Mouse (Mus musculus) kidney, adult 2 months (tissue): ENCODE results near the gene Pla2g4b. TPM values are rescaled to one million over a fixed set of nuclear protein-coding genes. Genes with fewer than 3 reads are reported as not detected.
A peak's percentile ranks its signal among the peaks of the same experiment; 100 is the strongest.

Experiments
- DNase-seq: peaks from one replicate; pipeline ENCODE4 v3.0.0; 2021
- H3K27ac ChIP-seq: fragments of 200-500 bp; 2 replicates; pipeline ENCODE4 v1.5.1; 2012; ENCODE audit warnings: low read depth, low read length, control low read depth, inconsistent platforms; ENCODE audit not compliant: insufficient read depth
- H3K27me3 ChIP-seq: fragments of 200-500 bp; replicated peaks from 2 replicates; pipeline ENCODE4 v1.6.1; 2012; ENCODE audit warnings: mild to moderate bottlenecking, moderate library complexity, low read length, inconsistent platforms; ENCODE audit not compliant: control insufficient read depth, insufficient read depth
- H3K36me3 ChIP-seq: fragments of 200-500 bp; 2 replicates; pipeline ENCODE4 v1.6.1; 2012; ENCODE audit warnings: mild to moderate bottlenecking, moderate library complexity, low read length, inconsistent platforms; ENCODE audit not compliant: control insufficient read depth, insufficient read depth
- H3K4me1 ChIP-seq: fragments of 200-500 bp; 2 replicates; pipeline ENCODE4 v1.6.1; 2011; ENCODE audit warnings: low read length; ENCODE audit not compliant: control insufficient read depth, insufficient read depth
- H3K4me3 ChIP-seq: fragments of 200-500 bp; 2 replicates; pipeline ENCODE4 v1.5.1; 2011; ENCODE audit warnings: mild to moderate bottlenecking, low read depth, low read length, control low read depth; ENCODE audit not compliant: insufficient read depth
- CTCF ChIP-seq: fragments of 200-500 bp; conservative IDR thresholded peaks from 2 replicates; pipeline ENCODE4 v1.5.1; 2011; ENCODE audit warnings: low read depth, mild to moderate bottlenecking, control low read depth, low read length, moderate library complexity, mixed read lengths; ENCODE audit not compliant: insufficient read depth, insufficient read length
- POLR2A ChIP-seq: fragments of 200-500 bp; IDR thresholded peaks from one replicate; pipeline ENCODE4 v1.6.1; 2011; ENCODE audit warnings: low read depth, low read length, control low read depth
- WGBS: fragments of 180-500 bp; shearing (Covaris S2); methylation state at CpG from one replicate; pipeline ENCODE4 v1.1.7; 2018; 5-methylcytosine and 5-hydroxymethylcytosine counted together
- polyA plus RNA-seq: library from polyadenylated mRNA; depleted of rRNA; stranded (reverse); fragments of >200 nt; gene quantifications from 2 replicates; pipeline ENCODE4 v1.2.3, GENCODE M21; 2012

Pla2g4b gene
- polyA plus RNA-seq, 1 experiment, result 1.6 TPM

- WGBS, result 94% methylated on average over 2 of the region's 2 CpGs
- DNase-seq, result no peak
- Histone ChIP-seq H3K27me3 (no peaks in the 10 kb centered on the region), H3K27ac (no peak overlapping the region), H3K36me3 (no peaks in the 10 kb centered on the region), H3K4me3 (no peak overlapping the region), H3K4me1 (peaks cover 11% of the 10 kb centered on the region)
- TF ChIP-seq POLR2A, result no peak
- TF ChIP-seq CTCF, result no peak
Observed at GRCm38 (mm10) chr2:120003970-120004369, 29.2 kb upstream of the Pla2g4b start.

GRCm38 (mm10) chr2:120006696-120007095 lies 26.5 kb upstream of the Pla2g4b start:
- Histone ChIP-seq H3K27ac (no peak overlapping the region), H3K36me3 (no peaks in the 10 kb centered on the region), H3K27me3 (no peaks in the 10 kb centered on the region), H3K4me3 (no peak overlapping the region), H3K4me1 (peaks cover 8% of the 10 kb centered on the region)
- DNase-seq, result no peak
- whole genome bisulfite sequencing, result 92% methylated on average over 7 of the region's 7 CpGs
- no peak for TF ChIP-seq CTCF
- no peak for TF ChIP-seq POLR2A

GRCm38 (mm10) chr2:120007680-120008210 lies 25.5 kb upstream of the Pla2g4b start:
- WGBS, result 79% methylated on average over 4 of the region's 4 CpGs
- no peak for DNase-seq
- TF ChIP-seq POLR2A (no peak), CTCF (no peak)
- no peaks in the 10 kb centered on the region for H3K27me3 ChIP-seq
- peaks cover 8% of the 10 kb centered on the region for H3K4me1 ChIP-seq
- no peak overlapping the region for H3K4me3 ChIP-seq
- no peaks in the 10 kb centered on the region for H3K36me3 ChIP-seq
- no peak overlapping the region for H3K27ac ChIP-seq

GRCm38 (mm10) chr2:120008672-120009071 lies 24.5 kb upstream of the Pla2g4b start:
- DNase-seq, result peak; percentile 59
- Histone ChIP-seq H3K36me3 (no peaks in the 10 kb centered on the region), H3K4me1 (peaks cover 8% of the 10 kb centered on the region), H3K27me3 (no peaks in the 10 kb centered on the region), H3K27ac (no peak overlapping the region; the same call in 1 of the 2 replicates), H3K4me3 (no peak overlapping the region)
- TF ChIP-seq POLR2A (no peak), CTCF (no peak)
- 29% methylated on average over 4 of the region's 4 CpGs for WGBS

- Histone ChIP-seq H3K27ac (no peak overlapping the region), H3K27me3 (no peaks in the 10 kb centered on the region), H3K36me3 (no peaks in the 10 kb centered on the region), H3K4me3 (no peak overlapping the region), H3K4me1 (peaks cover 8% of the 10 kb centered on the region)
- DNase-seq, result peak; percentile 75
- WGBS, result 73% methylated on average over 8 of the region's 8 CpGs
- TF ChIP-seq CTCF (peak; percentile 75), POLR2A (no peak)
Observed at GRCm38 (mm10) chr2:120011462-120012200, 21.6 kb upstream of the Pla2g4b start.

GRCm38 (mm10) chr2:120012924-120013323 lies 20.3 kb upstream of the Pla2g4b start:
- no peak for DNase-seq
- 87% methylated on average over 13 of the region's 13 CpGs for WGBS
- Histone ChIP-seq H3K4me1 (peaks cover 3% of the 10 kb centered on the region), H3K27ac (no peak overlapping the region), H3K4me3 (no peak overlapping the region), H3K36me3 (0 out of 2 replicates have a peak, but pooled peaks cover 2% of the 10 kb centered on the region), H3K27me3 (no peaks in the 10 kb centered on the region)
- TF ChIP-seq POLR2A (no peak), CTCF (no peak)

GRCm38 (mm10) chr2:120013831-120014486 lies 19.3 kb upstream of the Pla2g4b start:
- no peak overlapping the region for H3K27ac ChIP-seq
- H3K36me3 ChIP-seq, result 0 out of 2 replicates have a peak, but pooled peaks cover 2% of the 10 kb centered on the region
- H3K4me1 ChIP-seq, result no peaks in the 10 kb centered on the region
- DNase-seq, result no peak
- no peak overlapping the region for H3K4me3 ChIP-seq
- TF ChIP-seq POLR2A, result no peak
- no peak for TF ChIP-seq CTCF
- H3K27me3 ChIP-seq, result no peaks in the 10 kb centered on the region
- 93% methylated on average over 2 of the region's 2 CpGs for WGBS
